Mouse (Mus musculus): ENCODE data around the gene Rin3. TPM values are rescaled to one million over a fixed set of nuclear protein-coding genes. Genes with fewer than 3 reads are reported as not detected.

The Rin3 gene
- total RNA-seq, 2 experiments from 2014 or later: 4.0 to 4.5 TPM

Other genes starting within 250 kb of the Rin3 start
- gene Slc24a4, start 154.3 kb upstream of the Rin3 start, total RNA-seq (2021): 1 to 10 TPM; 3.7 to 6.8 TPM
- 10 to 100 TPM; 65.7 to 72.1 TPM for gene Lgmn, start 156.8 kb downstream of the Rin3 start, total RNA-seq (2021)
- gene Golga5, start 186.1 kb downstream of the Rin3 start, total RNA-seq (2021): 10 to 100 TPM; 22.9 to 23.0 TPM

All from left cerebral cortex, postnatal 4 days (tissue).